Mouse (Mus musculus): ENCODE data around the gene Nrbp1.
"Not testable (repeated sequence)": the region's sequence is repeated elsewhere in the genome, so short reads cannot be mapped to it uniquely, and the experiment has no call there.

Nrbp1 gene

DNA sequence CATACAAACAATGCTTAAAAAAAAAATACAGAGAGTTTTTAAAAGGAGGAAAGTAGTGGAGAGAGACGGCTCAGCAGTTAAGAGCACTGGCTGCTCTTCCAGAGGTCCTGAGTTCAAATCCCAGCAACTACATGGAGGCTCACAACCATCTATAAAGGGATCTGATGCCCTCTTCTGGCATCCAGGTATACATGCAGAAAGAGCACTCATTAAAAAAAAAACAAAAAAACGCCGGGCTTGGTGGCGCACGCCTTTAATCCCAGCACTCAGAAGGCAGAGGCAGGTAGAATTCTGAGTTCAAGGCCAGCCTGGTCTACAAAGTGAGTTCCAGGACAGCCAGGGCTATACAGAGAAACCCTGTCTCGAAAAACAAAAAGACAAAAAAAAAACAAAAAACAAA is 24.1 kb upstream of the Nrbp1 start:
- DNase-seq, result not testable (repeated sequence)

DNA sequence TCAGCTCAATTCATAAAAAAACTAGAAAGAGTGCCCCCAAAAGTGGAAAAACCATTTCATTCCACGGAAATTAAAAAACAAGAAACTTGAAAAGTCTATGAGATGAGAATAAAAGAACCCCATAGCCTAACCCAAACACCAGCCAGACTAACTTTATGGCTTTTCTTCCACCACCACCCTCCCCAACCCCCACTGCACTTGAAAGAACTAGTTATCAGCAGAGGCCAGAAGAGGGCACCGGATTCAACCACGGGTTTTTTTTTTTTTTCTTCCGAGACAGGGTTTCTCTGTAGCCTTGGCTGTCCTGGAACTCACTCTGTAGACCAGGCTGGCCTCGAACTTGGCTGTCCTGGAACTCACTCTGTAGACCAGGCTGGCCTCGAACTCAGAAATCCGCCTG is 22.4 kb upstream of the Nrbp1 start:
- DNase-seq, result no peak

DNA sequence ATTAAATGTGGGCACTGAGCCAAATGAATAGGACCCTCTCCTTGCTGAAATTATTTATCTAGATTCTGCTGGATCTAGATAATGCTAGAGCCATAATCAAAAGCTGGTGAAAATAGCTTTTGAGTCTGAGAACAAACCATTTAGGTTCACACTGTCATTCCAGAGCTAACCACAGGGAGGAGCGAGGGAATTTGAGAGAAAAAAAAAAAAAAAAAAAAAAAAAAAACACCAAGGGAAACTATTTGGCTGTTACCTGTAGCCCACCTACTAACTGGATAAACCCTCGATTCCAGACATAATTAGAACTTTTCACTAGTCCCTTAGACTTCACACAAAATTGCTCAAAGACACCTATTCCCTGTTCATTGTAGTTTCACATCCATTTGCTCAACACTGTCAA is 21.6 kb upstream of the Nrbp1 start:
- DNase-seq, result peak in 1 of 2 experiments; percentile 9

DNA sequence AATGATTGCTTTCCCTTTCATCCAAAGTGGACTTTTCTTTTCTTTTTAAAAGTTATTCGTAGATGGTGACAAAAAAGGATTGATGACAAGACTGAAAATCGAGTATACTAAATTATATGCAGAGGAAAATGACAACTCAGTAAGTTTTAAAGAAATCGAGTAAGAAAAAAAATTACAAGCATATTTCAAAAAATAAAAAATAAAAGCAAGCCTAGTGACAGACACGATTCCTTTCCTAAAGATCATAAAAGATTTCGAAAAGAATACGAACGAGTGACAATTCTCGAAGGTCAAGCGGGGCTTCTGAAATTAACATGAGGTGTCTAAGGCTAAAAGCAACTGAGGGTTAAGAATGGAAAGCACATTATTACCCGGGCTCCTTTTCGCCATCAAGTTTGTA is 21.2 kb upstream of the Nrbp1 start:
- DNase-seq, result no peak

DNA sequence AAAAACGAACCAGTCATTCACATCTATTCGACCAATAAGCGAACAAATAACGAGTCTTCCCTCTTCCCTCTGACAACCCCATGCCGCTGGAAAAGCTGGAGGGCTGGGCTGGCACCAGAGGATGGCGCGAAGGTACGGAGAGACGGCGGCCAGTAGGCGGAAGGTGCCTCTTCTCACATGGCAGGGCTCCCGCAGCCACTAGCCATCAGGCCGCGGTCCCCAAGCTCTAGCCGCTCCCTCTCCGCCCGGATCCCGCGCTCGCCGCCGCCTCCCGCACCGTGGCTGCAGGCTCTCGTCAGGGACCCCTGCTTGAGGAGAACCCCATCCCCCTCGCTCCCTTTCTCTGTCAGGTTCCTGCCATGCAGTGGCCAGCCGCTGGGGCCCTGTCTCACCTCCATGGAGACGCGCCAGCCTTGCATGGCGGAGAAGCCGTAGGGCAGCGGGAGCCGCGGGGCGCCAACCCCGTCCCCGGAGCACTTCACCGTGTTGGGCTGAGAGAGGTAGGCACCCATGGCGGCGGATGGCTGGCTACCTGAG is 20.7 kb upstream of the Nrbp1 start:
- DNase-seq, result peak in 1 of 2 experiments; percentile 32

DNA sequence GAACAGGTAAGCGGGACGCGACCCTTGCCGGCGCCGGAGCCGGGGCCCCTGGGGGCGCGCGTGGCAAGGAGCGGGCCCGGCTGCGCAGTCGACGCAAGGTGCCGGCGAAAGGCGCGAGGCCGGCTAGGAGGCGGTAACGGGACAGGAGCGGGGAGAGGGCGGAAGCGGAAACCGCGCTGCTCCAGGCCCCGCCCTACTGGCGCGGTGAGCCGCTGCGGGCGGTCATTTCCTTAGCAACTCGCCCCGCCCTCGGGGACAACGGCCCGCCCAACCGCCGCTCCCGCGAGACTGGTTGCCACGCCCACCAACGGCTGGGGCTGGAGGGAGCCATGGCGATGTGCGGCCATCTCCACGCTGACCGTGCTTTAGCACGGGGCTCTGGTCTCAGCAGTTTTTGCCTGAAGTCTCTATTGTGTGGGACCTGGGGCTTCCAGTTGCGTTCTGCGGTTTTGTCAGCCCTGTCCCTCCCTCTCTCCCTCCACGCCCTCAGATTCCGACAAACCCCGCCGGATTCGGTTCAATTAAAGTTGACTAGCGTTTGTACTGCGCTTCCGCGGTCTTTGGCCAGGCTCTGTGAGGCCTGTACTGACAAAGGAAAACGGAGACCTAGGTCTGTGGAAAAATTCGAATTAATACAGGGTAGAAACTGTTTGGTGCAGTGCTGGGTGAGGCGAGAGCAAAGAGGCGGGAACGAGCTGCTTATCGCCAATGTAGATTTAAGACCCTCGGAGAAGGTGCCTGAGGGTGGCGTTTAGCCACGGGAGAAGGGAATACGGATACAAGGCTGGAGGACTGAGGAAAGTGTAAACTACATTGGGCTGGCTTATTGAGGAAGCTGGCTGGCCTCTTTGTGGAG is 20.0 kb upstream of the Nrbp1 start, which contains the start of gene Ppm1g:
Ppm1g (minus strand) TSS at position 240 of the 856 bp plus-strand sequence.
- peak; percentile 96 to 97 for DNase-seq

DNA sequence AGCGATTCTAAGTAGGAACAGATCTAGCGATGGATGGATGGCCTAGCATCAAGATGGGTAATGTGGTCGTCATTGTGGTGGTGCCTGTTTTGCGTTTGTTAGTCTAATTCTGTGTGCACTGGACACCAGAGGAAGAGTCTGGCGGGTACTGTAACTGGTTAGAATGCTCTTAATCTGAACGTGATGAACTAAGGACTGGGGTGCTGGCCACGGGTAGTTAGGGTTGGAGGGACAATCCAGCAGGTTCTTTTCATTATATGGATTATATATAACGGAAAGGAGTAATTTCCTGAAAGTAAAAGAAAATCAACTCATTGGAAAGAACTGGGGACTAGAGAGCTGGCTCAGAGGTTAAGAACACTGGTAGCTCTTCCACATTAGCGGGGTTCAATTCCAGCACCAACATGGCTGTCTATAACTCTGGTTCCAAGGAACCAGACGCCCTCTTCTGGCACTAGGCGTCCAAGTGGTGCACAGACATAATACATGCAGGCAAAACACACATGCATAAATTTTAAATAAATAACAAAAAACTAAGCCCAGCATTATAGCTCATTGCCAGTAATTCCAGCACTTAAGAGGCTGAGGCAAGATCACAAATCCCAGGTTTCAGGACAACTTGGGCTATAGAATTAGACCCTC is 19.2 kb upstream of the Nrbp1 start:
- DNase-seq, result peak in 1 of 2 experiments; percentile 48

DNA sequence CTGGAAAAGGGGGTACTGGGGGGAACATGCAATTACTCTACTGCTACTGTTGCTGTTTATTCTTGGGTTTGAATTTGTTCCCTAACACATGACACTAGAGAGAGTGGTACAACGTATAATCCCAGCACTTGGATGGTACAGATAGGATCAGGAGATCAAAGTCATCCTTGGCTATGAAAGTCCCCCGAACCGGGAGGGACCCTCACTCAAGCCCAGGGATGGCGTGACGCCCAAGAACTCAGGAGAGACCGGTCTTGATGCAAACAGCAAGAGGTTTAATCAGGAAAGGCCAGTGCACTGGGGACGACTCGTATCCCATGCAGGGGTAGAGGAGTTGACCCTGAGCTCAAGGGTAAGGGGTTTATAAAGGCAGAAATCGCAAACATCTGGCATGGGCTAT is 18.0 kb upstream of the Nrbp1 start:
- no peak for DNase-seq

DNA sequence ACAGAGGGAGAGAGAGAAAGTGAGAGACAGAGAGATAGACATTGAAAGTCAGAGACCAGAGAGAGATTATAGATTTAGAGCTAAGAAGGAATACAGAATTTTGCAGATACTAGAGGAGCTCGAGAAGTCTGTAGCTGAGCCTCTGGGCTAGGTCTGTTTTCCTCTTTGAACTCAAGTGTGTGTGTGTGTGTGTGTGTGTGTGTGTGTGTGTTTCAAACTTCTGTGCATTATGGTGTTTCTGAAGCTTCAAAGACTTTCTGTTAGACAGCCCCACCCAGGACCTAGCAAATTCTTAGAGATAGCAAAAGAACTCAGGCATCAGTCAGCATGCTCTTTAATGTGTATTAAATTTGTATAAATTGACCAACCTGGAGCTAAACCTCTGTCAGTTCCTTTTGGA is 14.0 kb upstream of the Nrbp1 start:
- no peak for DNase-seq

DNA sequence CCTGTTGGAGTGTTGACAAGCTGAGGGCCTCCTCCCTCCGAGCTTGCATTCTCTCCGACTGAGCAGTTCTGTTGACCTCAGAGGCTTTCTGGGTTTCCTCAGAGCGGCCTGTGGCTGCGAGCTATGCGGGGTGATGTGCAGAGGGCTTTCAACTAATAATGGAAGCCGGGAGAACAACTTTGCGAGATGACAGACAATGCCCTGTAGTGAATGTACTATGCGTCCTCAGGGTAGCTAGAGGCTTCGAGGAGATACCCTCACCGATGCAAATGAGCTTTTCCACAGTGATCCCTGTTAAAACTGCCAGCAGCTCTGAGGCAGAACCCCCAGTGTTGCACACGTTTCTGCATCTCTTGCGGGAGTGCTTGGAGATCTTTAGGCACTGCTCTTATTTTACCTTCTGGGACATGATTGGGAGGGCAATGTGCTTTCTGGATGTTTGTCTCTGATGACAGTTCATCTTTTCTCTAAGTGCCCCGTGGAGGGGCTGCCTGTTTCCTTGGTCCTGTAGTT is 914 bp downstream of the Nrbp1 start:
- no peak for DNase-seq

DNA sequence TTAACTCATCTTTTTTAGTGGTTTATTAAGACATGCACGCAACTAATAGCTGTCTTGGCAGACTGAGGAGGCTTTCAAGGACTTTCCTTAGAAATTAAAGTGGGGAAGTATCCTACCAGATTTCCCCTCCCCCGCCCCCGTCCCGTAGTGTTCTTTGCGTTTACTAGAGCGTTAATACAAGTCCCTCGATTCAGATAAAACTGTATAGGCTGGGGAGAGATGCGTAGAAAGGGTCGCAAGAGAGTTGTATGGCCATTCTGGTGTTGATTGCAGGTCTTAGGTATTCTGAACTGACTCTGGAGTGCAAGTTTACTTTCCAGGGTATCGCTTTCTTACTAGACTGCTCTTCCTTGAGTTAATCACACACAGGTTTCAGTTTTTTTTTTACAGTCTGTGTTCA is 1.5 kb downstream of the Nrbp1 start:
- no peak for DNase-seq

DNA sequence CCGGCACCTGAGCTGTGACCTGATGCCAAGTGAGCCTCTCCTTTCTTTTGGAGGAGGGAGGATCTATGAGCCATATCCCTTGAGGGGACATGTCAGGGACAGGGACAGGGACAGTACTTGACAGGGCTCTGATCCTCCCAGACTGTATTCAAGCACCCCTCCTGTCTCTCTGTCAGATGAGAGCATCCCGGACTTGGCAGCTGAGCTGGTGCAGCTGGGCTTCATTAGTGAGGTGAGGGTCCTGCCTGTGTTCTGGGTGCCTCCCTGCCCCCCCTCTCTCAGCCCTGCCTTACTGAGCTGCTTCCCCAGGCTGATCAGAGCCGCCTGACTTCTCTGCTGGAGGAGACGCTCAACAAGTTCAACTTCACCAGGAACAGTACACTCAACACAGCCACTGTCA is 10.1 kb downstream of the Nrbp1 start:
- no peak for DNase-seq

DNA sequence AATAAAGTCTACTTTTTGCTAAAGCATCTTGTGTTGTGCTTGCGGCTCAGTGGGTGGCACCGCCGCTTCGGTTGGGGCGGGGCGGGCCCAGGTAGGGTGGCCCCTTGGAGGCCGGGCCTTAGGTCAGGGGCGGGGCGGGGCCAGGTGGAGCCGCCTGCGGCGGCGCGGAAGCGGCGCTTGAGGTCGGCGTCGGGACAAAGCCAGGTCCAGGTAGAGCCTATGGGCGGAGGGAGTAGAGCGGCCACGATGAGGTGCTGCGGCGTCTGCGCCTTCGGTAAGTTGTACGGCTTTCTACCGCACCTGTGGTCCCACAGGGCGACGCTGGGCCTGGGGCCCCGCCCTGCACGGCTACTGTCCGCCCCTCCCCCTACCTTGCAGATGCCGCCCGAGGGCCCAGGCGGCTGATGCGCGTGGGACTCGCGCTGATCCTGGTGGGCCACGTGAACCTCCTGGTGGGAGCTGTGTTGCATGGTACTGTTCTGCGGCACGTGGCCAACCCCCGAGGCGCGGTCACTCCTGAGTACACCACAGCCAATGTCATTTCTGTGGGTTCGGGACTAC is 11.0 kb downstream of the Nrbp1 start, which contains the start of gene Krtcap3:
Krtcap3 (plus strand) TSS at position 151 of the 561 bp plus-strand sequence.
- peak; percentile 64 to 70 for DNase-seq

DNA sequence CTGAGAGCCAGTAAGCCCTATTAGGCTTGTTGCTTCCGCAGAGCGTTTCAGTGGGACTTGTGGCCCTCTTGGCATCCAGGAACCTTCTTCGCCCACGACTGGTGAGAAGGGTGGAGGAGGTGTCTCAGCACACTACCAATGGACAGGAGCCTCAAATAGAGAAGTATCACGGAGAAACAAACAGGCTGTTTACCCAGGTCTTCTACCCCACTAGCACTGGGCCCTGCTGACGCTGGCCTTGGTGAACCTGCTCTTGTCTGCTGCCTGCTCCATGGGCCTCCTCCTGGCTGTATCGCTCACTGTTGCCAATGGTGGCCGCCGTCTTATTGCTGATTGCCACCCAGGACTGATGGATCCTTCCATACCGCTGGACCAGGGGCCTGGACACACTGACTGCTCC is 11.5 kb downstream of the Nrbp1 start:
- no peak for DNase-seq

DNA sequence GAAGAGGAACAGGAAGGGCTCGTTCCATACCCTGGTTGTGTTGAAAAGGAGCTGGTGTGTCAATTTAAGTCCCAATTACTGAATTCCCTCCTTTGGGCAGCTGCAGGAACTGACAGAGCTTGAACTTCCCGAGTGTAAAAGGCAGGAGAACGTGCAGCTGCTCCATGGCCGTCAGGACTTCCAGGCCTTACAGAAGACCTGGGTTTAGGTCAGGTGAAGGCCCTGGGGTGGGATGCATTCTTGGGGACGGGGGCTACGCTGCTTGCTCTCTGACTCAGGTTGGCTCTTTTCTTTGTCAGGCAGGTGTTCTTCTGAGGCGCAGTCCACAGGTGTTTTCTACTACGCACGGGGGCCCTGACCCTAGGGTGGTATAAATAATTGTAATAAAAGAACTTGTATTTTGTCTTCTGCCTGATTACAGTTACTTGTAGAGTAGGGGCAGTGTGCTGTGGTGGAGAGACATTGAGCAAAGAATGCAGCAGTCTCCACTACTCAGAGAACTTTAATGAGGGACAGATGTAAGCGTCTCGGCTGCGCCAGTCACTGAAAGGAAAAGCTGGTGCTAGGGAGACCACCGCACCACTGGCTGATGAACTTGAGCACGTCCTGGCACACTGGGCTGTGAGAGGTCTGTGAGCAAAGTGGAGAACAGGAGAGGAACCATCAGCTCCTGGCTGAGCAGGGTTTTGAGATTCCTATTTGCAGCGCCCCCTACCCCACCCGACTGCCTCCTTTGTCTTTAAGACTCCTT is 12.3 kb downstream of the Nrbp1 start:
- no peak for DNase-seq

DNA sequence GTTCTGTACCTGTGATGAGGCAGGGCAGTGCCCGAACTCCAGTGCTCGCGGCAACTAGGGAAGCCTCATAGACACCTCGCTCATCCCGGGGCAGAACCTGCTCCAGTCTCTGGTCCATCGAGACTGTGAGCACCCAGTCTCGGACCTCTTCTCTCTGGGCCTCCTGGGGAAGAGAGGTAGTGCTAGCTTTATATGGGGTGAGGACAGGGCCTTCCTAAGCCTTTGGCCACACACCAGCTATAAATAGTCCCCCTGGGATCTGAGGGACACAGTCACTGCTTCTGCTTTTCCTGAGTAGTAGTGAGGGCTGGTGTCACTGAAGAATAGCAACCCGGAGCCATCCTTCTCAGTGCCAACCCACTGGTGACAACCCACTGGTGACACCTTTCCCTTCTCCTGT is 13.1 kb downstream of the Nrbp1 start:
- no peak for DNase-seq

DNA sequence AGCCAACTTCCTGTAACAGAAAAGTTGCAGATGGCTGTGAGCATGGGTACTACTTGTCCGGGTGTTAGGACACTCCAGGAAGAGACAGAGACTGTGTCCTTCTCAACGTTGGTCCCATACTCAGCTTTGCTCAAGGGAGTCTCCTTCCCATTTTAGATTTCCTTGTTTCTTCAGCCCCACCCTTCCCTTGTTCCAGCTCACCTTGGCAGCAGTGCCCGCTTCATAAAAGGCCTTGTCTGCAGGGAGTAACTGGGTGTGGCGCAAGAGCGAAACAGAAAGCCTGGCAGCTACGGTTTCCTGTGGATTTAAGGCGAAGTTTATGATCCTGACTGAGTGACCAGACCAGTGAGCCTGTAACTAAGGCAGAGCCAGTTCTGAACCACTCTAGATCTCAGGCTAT is 13.8 kb downstream of the Nrbp1 start:
- peak; percentile 29 to 32 for DNase-seq

DNA sequence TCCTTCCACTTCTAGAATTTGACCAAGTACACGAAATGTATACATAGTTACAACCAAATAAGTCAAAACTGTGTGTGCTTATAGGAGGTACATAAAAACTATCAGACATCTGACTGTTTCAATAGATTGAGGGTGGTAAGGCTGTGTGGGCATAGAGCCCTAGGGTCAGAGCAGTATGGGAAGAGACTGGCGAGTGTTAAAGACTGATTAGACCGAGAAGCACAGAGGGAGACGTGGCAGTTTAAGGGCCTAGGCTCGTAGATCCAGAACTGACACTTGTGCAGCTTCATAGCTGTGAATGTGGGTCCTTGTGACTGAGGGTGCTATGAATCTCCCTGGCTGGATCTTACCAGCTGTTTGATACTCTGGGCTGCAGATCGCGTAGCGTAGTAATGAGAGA is 14.2 kb downstream of the Nrbp1 start:
- no peak for DNase-seq

DNA sequence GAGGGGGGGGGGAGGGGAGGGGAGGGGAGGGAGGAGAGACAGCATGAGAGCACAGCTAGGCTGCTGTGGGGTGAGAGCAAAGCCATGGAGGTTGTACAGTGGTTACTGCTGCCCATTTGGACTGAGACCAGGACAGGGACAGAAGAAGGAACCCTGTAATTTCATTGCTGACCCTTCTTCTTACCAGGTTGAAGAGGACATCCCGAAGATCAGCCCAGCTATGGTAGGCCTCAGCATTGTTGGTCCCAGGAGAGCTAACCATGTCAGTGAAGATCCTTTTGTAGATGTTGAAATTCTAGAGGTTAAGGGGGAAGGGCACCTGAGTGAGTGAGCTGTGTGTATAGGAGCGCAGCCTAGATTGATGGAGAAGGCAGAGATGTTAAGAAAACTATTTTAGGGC is 14.7 kb downstream of the Nrbp1 start:
- no peak for DNase-seq

DNA sequence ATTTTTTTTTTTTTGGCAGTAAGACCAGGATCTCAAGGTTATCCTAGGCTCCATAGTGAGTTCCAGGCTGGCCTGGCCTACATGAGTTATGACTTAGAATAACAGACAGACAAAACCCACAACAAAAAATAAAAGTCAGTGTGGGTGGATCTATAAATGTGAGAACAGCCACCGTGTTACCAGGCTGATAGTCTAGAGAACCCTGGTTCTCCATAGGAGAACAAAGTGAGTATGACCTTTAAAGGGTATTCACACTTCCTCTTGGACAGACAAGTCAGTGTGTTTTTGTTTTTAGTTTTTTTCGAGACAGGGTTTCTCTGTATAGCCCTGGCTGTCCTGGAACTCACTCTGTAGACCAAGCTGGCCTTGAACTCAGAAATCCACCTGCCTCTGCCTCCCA is 15.3 kb downstream of the Nrbp1 start:
- DNase-seq, result no peak

DNA sequence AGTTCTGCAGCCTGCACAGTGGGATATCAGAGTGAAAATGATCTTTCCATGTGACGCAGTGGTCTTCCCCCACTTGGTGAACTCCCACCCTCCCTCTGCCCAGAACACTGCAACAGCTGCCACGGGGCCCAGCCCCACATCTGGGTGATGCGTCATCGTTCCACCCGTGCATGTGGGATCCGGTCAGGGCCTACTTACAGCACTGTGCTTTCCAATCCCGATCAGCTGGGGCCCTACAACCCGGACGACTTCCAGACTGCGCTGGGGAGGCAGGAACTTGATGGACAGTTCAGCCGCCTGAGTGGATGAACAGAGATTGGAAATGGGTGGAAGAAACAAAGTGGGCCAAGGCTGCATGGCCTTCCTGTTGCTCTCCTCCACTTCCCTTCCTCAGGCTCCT is 17.0 kb downstream of the Nrbp1 start:
- DNase-seq, result no peak

DNA sequence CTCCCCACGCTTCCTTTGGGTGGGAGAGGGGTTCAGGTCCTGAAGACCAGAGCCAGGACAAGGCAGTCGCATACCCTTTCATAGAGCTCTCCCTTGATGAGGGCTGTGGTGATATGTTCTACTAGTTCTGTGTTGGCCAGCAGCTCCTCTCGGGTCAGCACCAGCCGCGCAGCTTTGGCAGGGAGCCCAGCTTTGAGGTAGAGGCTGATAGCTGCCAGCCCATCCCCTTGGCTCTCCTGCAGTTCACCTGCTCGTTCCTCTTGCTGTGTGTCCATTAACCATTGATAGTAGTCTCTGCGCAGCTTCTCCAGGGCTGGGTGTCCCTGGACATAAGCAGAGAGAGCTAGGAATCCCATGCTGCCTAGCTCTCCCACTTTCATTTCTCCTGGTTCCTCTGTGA is 25.4 kb downstream of the Nrbp1 start:
- no peak for DNase-seq

DNA sequence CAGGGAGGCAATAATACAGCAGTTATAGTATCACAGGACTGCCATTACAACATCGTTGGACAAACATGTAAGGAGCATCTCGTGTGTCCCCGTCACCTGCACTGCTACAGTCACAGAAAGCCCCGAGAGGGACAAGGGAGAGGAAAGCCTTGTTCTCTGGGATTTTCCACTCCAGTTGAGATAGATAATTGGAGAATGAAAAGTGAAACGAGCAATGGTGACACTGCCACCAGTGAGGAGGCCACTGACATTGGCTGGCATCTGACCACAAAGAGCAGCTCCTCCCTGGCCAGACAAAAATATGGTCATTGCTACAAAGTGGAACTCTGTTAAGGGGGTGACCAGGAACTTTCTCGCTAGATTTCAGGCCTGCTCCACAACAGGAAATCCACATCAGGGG is 27.0 kb downstream of the Nrbp1 start:
- peak in 1 of 2 experiments; percentile 9 for DNase-seq

All from kidney, adult 8-10 months (tissue).